In the genomic region with DNA sequence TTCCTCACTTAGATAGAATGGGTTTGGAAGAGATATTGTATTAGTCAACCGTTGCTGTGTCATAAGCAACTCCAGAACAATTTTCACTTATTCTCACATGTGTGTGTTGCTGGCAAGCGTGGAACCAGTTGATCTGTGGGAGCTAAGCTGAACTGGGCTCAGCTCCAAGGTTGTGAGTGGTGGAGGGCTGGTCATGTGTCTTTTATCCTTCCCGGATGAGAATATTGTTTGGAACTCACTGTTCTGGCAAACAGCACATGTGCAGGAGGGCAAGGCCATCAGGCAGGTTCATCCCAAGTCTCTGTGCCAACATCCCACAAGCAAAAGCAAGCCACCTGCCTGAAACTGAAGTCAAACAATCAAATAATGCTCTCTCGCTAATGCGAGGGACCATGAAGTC, we compare ENCODE assay signal across 10 mouse cellular contexts.
DNase-seq lines count a peak whose midpoint lies in the region; ATAC-seq lines count a peak whose summit lies in the region.
"Had no signal": no experiment of that assay in that cellular context is flagged by ENCODE, and none has a peak within 500 bp of the region (broad histone marks: within the 10 kb centered on the region; RNA-seq: fewer than 3 reads in every experiment).

No protein-coding gene starts in this region.

- H3K4me1 ChIP-seq in forebrain, embryonic 13.5 days, result peaks cover 5% of the 10 kb centered on the region
- no peaks in the 10 kb centered on the region; the same call in 1 of the 2 replicates for H3K4me1 ChIP-seq in forebrain, embryonic 14.5 days (ENCODE audit: control insufficient read depth, insufficient read depth, low read length)
- H3K4me1 ChIP-seq: limb, embryonic 15.5 days; midbrain, embryonic 12.5 days had no signal

- WGBS in forebrain, embryonic 13.5 days, result 84% methylated on average over 5 of the region's 5 CpGs
- WGBS in forebrain, embryonic 14.5 days, result 75% methylated on average over 5 of the region's 5 CpGs

- H3K4me2 ChIP-seq in forebrain, embryonic 13.5 days, result no peak overlapping the region
- no peak overlapping the region for H3K4me2 ChIP-seq in forebrain, embryonic 14.5 days (ENCODE audit: low read length)
- H3K4me2 ChIP-seq: limb, embryonic 15.5 days; midbrain, embryonic 12.5 days had no signal

- no peak overlapping the region for H3K9ac ChIP-seq in forebrain, embryonic 13.5 days
- H3K9ac ChIP-seq in forebrain, embryonic 14.5 days (ENCODE audit: low read length), result no peak overlapping the region
- H3K9ac ChIP-seq: limb, embryonic 15.5 days; midbrain, embryonic 12.5 days had no signal

- H3K4me3 ChIP-seq in forebrain, embryonic 13.5 days, result no peak overlapping the region
- no peak overlapping the region for H3K4me3 ChIP-seq in forebrain, embryonic 14.5 days (ENCODE audit: low read depth, low read length)
- H3K4me3 ChIP-seq: limb, embryonic 15.5 days; midbrain, embryonic 12.5 days had no signal

- DNase-seq in forebrain, embryonic 14.5 days (ENCODE audit: low spot score), result no peak
- peak; percentile 54 for DNase-seq in layer of hippocampus, adult 11-12 months (ENCODE audit: low spot score)
- no peak for DNase-seq in layer of hippocampus, postnatal 25 days (ENCODE audit: extremely low spot score in 1 of 2, low spot score in 1 of 2)
- DNase-seq in gastrocnemius, postnatal 10 days, result peak; percentile 22
- DNase-seq in lung, postnatal 14 days, result peak; percentile 14
- no peak for DNase-seq in frontal cortex, adult 2 months (ENCODE audit: extremely low spot score in 1 of 2, low spot score in 1 of 2)

- no peaks in the 10 kb centered on the region for H3K36me3 ChIP-seq in forebrain, embryonic 13.5 days (ENCODE audit: poor library complexity, severe bottlenecking)
- H3K36me3 ChIP-seq in forebrain, embryonic 14.5 days (ENCODE audit: control insufficient read depth, insufficient read depth, low read length), result no peaks in the 10 kb centered on the region
- H3K36me3 ChIP-seq: limb, embryonic 15.5 days; midbrain, embryonic 12.5 days had no signal

- H3K27me3 ChIP-seq in forebrain, embryonic 13.5 days, result no peaks in the 10 kb centered on the region
- H3K27me3 ChIP-seq in forebrain, embryonic 14.5 days (replicated peaks; ENCODE audit: control insufficient read depth, insufficient read depth, low read length), result no peaks in the 10 kb centered on the region
- H3K27me3 ChIP-seq: limb, embryonic 15.5 days; midbrain, embryonic 12.5 days had no signal

- H3K27ac ChIP-seq in forebrain, embryonic 13.5 days, result no peak overlapping the region
- H3K27ac ChIP-seq in forebrain, embryonic 14.5 days (ENCODE audit: low read depth, low read length), result no peak overlapping the region
- H3K27ac ChIP-seq: limb, embryonic 15.5 days; midbrain, embryonic 12.5 days had no signal

- H3K9me3 ChIP-seq in forebrain, embryonic 13.5 days (replicated peaks), result no peaks in the 10 kb centered on the region
- no peaks in the 10 kb centered on the region for H3K9me3 ChIP-seq in forebrain, embryonic 14.5 days (replicated peaks; ENCODE audit: control insufficient read depth, low read length)
- H3K9me3 ChIP-seq: limb, embryonic 15.5 days; midbrain, embryonic 12.5 days had no signal

- ATAC-seq in forebrain, embryonic 13.5 days, result 0 out of 2 replicates have a peak, but pooled peaks have one; percentile 38
- no peak for ATAC-seq in forebrain, embryonic 14.5 days
- ATAC-seq in CD4-positive, CD25-positive, alpha-beta regulatory T cell, adult 4 months, result no peak

Comparison
In these comparisons a context has a peak if more than half of its experiments do, and no peak if none do; other contexts are left out.
1. DNase-seq: peak in layer of hippocampus, adult 11-12 months (single experiment), gastrocnemius, postnatal 10 days (single experiment) and lung, postnatal 14 days (single experiment); none in forebrain, embryonic 14.5 days (single experiment), layer of hippocampus, postnatal 25 days (0 of 2) and frontal cortex, adult 2 months (0 of 2).